Mouse (Mus musculus): ENCODE measurements around the gene Unc93b1.

DNA sequence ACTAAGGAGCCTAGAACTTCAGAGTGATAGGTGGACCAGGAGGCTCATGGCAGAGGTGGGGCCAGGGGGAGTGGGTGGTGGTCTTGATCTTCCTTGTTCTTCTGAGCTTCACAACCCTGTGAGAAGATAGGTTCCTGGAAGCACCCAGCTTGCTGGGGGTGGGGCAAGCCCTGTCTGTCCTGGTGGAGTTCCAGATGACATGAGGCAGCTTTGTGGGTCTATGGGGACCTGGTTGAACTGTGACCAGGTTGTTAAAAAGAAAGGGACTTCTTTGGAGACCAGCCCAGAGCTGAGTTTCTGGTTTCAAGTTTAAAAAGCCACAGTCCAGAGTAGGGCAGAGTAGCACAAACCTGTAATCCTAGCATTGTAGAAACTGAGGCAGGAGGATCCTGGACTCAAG lies 24.0 kb downstream of the Unc93b1 start:
- TF ChIP-seq CTCF (IDR thresholded peaks at IDR 0.05; ENCODE audit: extremely low read depth, insufficient read length, insufficient replicate concordance, low read depth, low read length), result no peak
- no peak for TF ChIP-seq POLR2A (IDR thresholded peaks at IDR 0.05; ENCODE audit: low read depth, low read length)
